Mouse (Mus musculus) liver, embryonic 14.5 days (tissue): ENCODE data around the gene Olfr698. TPM values are rescaled to one million over a fixed set of nuclear protein-coding genes. Genes with fewer than 3 reads are reported as not detected.
"Not testable (repeated sequence)": the region's sequence is repeated elsewhere in the genome, so short reads cannot be mapped to it uniquely, and the experiment has no call there.

Source experiments
- ATAC-seq: fragments of 200-750 bp; cut with Nextera tagmentation; 2 replicates; pipeline ENCODE4 v1.8.0; 2017; ENCODE audit warnings: moderate number of reproducible peaks, mild to moderate bottlenecking, moderate library complexity; ENCODE audit not compliant: insufficient read depth
- DNase-seq, 3 experiments: peaks; one replicate each; pipeline ENCODE4 v3.0.0-alpha.2; 2012 to 2013; ENCODE audit warnings: low read depth in 3 of 3, low spot score in 3 of 3
- H3K27ac ChIP-seq: fragments of 300-500 bp; sonication (generic); 2 replicates; pipeline ENCODE4 v1.5.1; 2014; ENCODE audit warnings: moderate library complexity, mild to moderate bottlenecking, control low read depth, inconsistent platforms
- H3K27me3 ChIP-seq: fragments of 300-500 bp; sonication (generic); 2 replicates; pipeline ENCODE4 v1.6.1; 2014; ENCODE audit warnings: mild to moderate bottlenecking, low read length, moderate library complexity; ENCODE audit not compliant: control insufficient read depth, insufficient read depth
- H3K36me3 ChIP-seq: fragments of 300-500 bp; sonication (generic); replicated peaks from 2 replicates; pipeline ENCODE4 v1.6.1; 2014; ENCODE audit warnings: low read depth; ENCODE audit not compliant: control insufficient read depth, insufficient read depth
- H3K4me1 ChIP-seq, 2 experiments: fragments of 200-500 bp in 1 of 2; fragments of 300-500 bp in 1 of 2; sonication (generic) in 1 of 2; replicated peaks; 2 replicates each; pipeline ENCODE4 v1.6.1; 2012 to 2014; ENCODE audit warnings: antibody characterized with exemption in 1 of 2, inconsistent platforms in 1 of 2, low read length in 1 of 2; ENCODE audit not compliant: control insufficient read depth in 2 of 2, insufficient read depth in 2 of 2
- H3K4me2 ChIP-seq: fragments of 300-500 bp; sonication (generic); 2 replicates; pipeline ENCODE4 v1.6.1; 2014; ENCODE audit warnings: low read depth, mild to moderate bottlenecking, control low read depth, moderate library complexity
- H3K4me3 ChIP-seq, 2 experiments: fragments of 200-500 bp in 1 of 2; fragments of 300-500 bp in 1 of 2; sonication (generic) in 1 of 2; 2 replicates each; pipeline ENCODE4 v1.5.1; 2012 to 2014; ENCODE audit warnings: low read depth in 2 of 2, low read length in 2 of 2, mild to moderate bottlenecking in 2 of 2, control low read depth in 1 of 2, inconsistent platforms in 1 of 2, moderate library complexity in 1 of 2; ENCODE audit not compliant: insufficient read depth in 1 of 2
- H3K9ac ChIP-seq: fragments of 300-500 bp; sonication (generic); replicated peaks from 2 replicates; pipeline ENCODE4 v1.6.1; 2014; ENCODE audit warnings: mild to moderate bottlenecking, control low read depth, moderate library complexity
- H3K9me3 ChIP-seq: fragments of 300-500 bp; sonication (generic); 2 replicates; pipeline ENCODE4 v1.6.1; 2016; ENCODE audit warnings: low read length, mixed read lengths; ENCODE audit not compliant: control insufficient read depth
- CTCF ChIP-seq: IDR thresholded peaks from 2 replicates; pipeline ENCODE4 v1.5.1; 2016; ENCODE audit warnings: antibody characterized with exemption, low read depth, control low read depth
- EP300 ChIP-seq: IDR thresholded peaks from 2 replicates; pipeline ENCODE4 v1.6.1; 2016; ENCODE audit warnings: antibody characterized with exemption, low read depth
- WGBS: fragments of 180-500 bp; shearing (Covaris S2); extraction: QIAGEN DNeasy Blood & Tissue Kit; methylation state at CpG from one replicate; pipeline ENCODE4 v1.1.7; 2014; ENCODE audit not compliant: insufficient replicate concordance; 5-methylcytosine and 5-hydroxymethylcytosine counted together
- polyA plus RNA-seq, 2 experiments: library from polyadenylated mRNA; depleted of rRNA in 1 of 2; stranded (reverse) in 1 of 2; unstranded in 1 of 2; fragments of >200 nt; fragmentation: Nextera tagmentation in 1 of 2; extraction: Ambion mirVana in 1 of 2; gene quantifications; 2 replicates each; pipeline versions ENCODE4 v1.2.1 to v1.2.3; 2012 to 2014

Gene Olfr698
- polyA plus RNA-seq (2012; rRNA removed) (not detected in 2 replicates), polyA plus RNA-seq (2014; fragmentation: Nextera tagmentation; extraction: Ambion mirVana) (not detected in 2 replicates)

- Histone ChIP-seq H3K27me3 (no peaks in the 10 kb centered on the region), H3K9me3 (no peaks in the 10 kb centered on the region), H3K27ac (no peak within 1 kb of the TSS), H3K9ac (no peak within 1 kb of the TSS), H3K36me3 (no peaks in the 10 kb centered on the region), H3K4me2 (no peak within 1 kb of the TSS), H3K4me1 (no peaks in the 10 kb centered on the region), H3K4me3 (no peak within 1 kb of the TSS)
- no peak for TF ChIP-seq CTCF
- no peak for TF ChIP-seq EP300
- ATAC-seq (no peak), DNase-seq (no peak)
Measured at GRCm38 (mm10) chr7:106755297-106755696, at the start of gene Olfr698. Gene Olfr698, minus strand, starts transcription at chr7:106755397.

- Histone ChIP-seq H3K9ac (no peak within 1 kb of the TSS), H3K27ac (no peak within 1 kb of the TSS), H3K36me3 (no peaks in the 10 kb centered on the region), H3K4me2 (no peak within 1 kb of the TSS), H3K27me3 (no peaks in the 10 kb centered on the region), H3K4me3 (no peak within 1 kb of the TSS), H3K4me1 (no peaks in the 10 kb centered on the region), H3K9me3 (no peaks in the 10 kb centered on the region)
- WGBS: 55% methylated on average over 1 of the region's 1 CpGs
- ATAC-seq (no peak), DNase-seq (no peak)
- TF ChIP-seq EP300 (no peak), CTCF (no peak)
Measured at GRCm38 (mm10) chr7:106793098-106793497, 37.9 kb upstream of the Olfr698 start, which contains the start of gene Olfr699. Gene Olfr699, minus strand, starts transcription at chr7:106793198.

GRCm38 (mm10) chr7:106788330-106788729, 33.1 kb upstream of the Olfr698 start:
- Histone ChIP-seq H3K9me3 (no peaks in the 10 kb centered on the region), H3K4me3 (no peak overlapping the region), H3K9ac (no peak overlapping the region), H3K36me3 (no peaks in the 10 kb centered on the region), H3K4me1 (no peaks in the 10 kb centered on the region), H3K4me2 (no peak overlapping the region), H3K27me3 (no peaks in the 10 kb centered on the region), H3K27ac (no peak overlapping the region)
- DNase-seq (no peak), ATAC-seq (no peak)
- TF ChIP-seq CTCF (no peak), EP300 (no peak)

- not testable (repeated sequence) for H3K9me3 ChIP-seq, DNase-seq, ATAC-seq, H3K27ac ChIP-seq, H3K4me1 ChIP-seq, H3K36me3 ChIP-seq, H3K9ac ChIP-seq, H3K27me3 ChIP-seq, H3K4me2 ChIP-seq, H3K4me3 ChIP-seq
- WGBS: 84% methylated on average over 2 of the region's 2 CpGs
Measured at GRCm38 (mm10) chr7:106761008-106761407, 5.8 kb upstream of the Olfr698 start.

GRCm38 (mm10) chr7:106758800-106759199, 3.6 kb upstream of the Olfr698 start:
- WGBS: 81% methylated on average over 2 of the region's 2 CpGs
- Histone ChIP-seq H3K4me2 (no peak overlapping the region), H3K9ac (no peak overlapping the region), H3K9me3 (no peaks in the 10 kb centered on the region), H3K4me3 (no peak overlapping the region), H3K27ac (no peak overlapping the region), H3K4me1 (no peaks in the 10 kb centered on the region), H3K27me3 (no peaks in the 10 kb centered on the region), H3K36me3 (no peaks in the 10 kb centered on the region)
- ATAC-seq (no peak), DNase-seq (no peak)
- TF ChIP-seq CTCF (no peak), EP300 (no peak)
